Mouse (Mus musculus) frontal cortex, postnatal 25 days (tissue): ENCODE results near the gene Sox5.

Experiments
- DNase-seq, 2 experiments: peaks; one replicate each; pipeline ENCODE4 v3.0.0; 2022; ENCODE audit warnings: low spot score in 2 of 2

Sox5 gene

DNA sequence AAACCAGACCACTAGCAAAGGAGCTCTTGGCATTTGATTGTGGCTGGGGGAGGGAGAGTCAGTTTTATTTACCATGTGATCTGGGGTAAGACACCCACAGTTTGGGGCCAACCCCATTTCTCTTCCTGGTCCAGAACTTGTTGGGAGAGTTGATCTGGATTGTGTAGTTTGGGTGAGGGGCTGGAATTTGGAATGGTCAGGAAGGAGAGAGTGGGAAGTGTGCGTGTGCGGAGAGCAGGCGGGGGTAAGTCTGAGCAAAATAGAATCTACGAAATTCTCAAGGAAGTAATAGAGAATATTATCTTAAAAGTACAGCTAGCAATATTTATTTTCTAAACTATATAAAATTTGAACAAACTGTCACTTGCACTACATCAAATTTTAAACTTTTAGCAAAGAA lies 445.0 kb downstream of the Sox5 start:
- no peak for DNase-seq

DNA sequence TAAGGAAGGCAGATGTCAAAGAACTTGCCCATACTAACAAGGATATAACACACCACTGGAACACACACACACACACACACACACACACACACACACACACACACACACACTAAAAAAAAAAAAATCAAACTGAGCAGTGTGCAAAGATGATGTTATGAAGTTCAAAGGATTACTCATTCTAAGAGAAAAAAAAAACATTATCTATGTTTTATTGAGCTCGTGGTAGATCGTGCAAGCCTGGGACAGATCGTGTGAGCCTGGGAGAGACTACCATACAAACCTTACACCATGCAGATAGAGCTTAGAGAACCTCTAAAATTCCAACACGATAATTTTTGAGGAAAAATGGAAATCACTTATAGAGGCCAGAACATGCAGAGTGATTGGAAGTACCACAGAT lies 448.6 kb downstream of the Sox5 start:
- no peak for DNase-seq

DNA sequence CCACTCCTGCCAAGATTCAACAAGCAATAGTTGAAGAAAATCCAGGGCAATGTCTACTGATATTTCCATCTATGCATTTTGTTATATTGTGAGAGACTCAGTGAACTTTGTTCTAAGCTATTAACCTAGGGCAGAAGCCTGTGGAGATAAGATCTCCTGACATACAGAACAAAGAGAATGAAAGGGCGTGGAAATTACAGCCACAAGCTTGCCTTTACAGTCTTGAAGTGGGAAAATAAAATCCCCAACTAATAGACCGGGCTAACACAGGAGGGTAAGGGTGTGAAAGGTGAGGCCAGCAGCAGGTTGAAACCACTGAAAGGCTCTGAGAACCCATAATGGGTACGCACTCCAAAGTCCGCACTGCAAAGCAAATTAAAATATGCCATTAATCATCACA lies 449.8 kb downstream of the Sox5 start:
- no peak for DNase-seq

DNA sequence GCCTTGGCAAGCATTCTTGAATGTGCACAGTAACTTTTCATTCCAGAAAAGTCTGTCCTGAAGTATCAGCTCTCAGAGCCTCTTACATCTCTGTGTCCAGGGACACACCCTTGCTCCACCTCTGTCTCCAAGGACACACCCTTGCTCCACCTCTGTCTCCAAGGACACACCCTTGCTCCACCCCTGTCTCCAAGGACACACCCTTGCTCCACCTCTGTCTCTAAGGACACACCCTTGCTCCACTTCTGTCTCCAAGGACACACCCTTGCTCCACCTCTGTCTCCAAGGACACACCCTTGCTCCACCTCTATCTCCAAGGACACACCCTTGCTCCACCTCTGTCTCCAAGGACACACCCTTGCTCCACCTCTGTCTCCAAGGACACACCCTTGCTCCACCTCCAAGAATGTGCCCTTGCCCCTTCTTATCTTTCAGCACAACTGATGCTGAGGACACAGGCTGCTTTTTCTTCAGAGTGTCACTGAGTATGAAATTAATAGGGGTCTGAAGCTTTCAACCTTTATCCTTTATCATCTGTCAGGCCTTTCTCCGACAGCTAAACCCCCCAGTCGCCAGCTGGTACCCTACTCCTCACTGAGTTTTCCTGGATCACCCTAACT lies 452.4 kb downstream of the Sox5 start:
- DNase-seq, result no peak

DNA sequence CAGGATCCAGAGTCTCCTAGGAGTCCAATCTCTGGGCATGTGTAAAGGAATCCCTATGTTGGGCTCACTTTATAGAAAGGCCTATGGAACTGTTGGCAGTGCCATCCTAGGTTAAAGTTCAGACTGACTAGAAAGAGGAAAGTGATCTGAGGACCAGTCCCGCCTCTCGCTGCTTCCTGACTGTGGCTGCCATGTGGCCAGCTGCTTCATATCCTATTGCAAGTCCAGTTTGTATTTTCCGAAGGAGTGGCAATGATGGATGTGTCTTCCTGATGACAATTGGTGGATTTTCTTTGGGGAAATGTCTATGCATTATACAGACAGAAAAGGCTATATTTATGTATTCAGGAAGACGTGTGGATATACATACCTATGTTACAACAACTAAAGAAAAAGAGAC lies 453.0 kb downstream of the Sox5 start:
- DNase-seq, result no peak

DNA sequence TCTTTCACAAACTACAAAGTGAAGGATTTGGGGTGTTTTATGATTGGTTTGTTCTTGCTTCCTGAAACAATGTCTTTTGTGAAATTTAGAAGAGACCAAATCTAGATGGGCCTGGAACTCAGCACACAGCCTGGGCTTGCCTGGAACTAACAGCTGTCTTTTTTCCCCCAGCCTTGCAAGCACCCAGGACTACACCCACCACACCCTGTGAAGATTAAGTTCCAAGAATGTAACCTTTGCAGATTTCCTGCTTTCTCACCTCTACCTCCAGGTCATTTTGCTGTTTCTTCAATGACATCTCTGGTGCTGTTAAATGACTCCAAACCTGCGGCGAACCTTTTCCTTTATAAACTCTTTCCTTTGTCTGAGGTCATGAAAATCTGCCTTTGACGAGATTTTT lies 455.0 kb downstream of the Sox5 start:
- no peak for DNase-seq

DNA sequence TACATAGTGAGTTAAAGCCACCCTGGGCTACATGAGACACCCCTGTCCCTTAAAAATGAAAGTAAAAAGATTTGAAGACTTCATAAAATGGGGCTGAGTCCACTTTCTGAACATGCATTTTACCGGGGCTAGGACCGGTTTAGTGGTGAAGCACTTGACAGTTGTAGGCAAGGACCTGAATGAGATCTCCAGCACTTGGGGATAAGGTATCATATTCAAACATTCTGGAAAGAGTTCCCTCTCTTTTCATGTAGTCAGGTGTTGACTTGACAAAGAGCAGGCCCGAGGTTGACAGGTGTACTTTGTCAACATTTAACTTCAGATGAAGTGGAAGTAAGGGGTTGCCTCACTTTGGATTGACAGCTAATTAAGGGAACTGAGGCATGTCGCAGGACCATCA lies 458.4 kb downstream of the Sox5 start:
- DNase-seq, result no peak

DNA sequence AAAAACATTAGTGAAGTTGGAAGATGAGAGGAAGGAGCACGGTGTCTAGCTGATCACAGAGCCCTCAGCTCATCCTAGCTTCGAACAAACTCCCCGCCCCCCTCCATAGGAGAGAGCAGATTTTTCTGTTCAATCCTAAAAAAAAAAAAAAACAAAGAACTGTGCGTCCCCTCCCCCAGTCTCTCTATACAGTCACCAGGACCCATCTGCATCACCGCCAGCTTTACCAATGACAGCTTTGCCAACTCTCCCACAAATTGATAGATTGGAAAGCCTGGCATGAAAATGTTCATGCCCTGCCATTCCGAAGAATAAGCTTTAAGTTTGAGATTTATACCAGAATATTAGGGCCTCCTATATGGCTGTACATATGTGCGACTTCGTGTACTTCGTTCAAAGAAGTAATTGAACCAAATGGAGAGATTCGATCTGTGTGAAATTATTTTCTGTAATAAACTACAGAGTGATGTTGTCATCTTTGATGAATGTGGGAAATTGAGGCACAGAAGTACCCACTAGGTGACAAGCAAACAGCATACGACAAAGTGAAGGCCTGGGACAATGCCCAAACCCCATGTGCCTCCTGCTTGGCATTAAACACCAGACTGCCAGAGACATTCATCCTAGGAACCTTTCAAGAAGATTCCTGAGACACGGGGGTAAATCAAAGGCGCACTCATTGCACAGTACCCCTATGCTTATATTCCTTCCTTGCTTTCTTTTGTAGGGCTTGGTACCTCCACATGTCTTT lies 459.3 kb downstream of the Sox5 start:
- DNase-seq, result no peak

DNA sequence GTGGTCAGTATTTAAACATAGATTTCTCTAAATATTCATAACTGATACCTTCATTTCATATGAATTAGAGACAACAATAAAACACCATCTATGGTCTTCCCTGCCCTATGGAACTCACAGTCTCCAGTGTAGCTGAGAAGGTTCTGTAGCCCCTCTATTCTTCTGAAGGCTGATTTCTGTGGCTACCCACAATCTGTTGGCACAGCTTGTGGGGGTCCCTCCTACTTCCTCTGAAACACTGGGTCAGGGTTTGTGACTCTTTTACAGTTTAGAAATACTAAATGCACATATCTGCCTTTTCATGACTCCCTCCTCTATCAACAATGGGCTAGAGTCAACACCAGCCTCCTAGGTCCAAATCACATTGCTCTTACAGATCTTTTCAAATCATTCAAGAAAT lies 461.4 kb downstream of the Sox5 start:
- DNase-seq, result no peak

DNA sequence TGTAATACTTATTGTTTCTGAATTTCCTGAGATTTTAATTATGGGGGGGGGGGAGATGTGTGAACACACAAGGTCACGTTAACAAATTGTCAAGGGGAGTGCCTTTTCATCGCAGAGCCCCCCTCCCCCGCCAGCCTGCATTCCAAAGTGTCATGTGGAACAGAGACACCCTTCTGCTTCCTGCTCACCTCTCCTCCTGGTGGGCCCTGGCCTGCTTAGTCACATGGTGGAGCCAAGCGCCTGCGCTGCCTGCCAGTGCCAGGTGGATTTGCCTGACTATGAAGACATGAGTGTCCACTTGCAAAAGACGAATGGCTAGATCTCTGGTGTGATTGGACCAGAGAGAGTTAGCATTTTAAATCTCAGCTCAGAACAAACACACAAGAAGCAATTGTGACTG lies 462.1 kb downstream of the Sox5 start:
- no peak for DNase-seq

DNA sequence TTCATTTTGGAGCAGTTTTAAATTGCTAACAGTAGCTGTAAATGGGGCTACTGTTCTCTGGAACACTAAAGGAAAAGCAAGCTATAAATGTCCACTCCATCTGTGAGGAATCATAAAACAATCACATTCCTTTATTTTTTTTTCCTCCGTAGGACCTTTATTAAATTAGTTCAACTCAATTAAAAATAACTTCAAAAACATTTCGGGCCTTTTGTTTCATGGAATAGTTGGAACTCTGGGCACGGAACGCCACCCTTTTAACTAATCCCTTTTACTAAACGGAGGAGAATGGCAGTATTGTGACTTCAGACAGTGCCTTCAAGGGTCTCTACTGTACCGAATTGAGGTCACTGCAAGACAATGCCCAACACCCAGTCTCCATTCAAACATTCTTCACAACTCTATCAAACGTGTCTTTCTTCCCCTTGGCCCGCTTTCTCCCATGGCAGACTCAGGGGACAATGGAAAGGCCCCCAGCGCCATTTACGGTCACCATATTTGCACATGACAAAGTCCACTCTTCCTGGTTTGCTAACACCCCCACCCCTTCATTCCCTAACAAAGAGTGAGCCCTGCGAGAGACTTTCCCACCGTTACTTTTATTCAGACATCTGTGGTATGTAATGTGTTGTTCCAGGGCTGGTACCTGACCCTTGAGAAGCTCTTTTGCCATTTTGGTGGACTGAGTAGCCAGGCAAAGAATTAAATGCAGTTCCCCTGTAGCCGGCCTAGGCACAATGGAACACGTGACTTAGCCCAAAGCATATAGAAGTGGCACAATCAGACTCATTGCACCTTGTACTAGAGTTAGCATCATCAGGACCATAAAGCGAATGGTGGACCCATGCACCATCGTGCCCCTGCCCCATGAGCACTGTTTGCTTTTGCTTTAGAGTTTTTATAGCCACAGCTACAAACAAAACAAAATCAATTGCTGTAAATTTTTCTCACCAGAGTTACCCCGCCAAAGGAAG lies 468.7 kb downstream of the Sox5 start:
- DNase-seq, result no peak

DNA sequence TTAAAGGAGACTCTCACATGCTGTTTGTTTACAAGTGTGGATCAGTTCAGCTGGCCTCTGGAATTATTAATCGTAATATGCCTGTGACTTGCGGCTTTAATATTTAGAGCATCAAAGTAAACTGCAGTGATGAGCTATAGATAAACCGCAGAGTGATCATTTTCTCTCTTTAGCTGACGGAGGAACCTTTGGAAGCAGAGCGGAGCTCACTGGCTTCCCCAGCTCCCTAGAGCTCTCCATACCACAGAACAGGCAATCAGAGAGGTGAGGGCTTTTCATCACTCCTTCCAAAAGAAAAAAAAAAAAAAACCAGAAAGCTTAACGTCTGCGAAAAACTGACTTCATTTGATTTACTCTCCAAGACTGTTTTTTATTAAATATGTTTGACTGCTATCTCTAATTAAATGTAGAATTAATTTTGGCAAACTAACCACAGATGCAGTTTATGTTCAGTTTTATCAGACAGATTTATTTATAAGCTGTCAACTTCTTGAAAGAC lies 469.4 kb downstream of the Sox5 start:
- DNase-seq, result no peak

DNA sequence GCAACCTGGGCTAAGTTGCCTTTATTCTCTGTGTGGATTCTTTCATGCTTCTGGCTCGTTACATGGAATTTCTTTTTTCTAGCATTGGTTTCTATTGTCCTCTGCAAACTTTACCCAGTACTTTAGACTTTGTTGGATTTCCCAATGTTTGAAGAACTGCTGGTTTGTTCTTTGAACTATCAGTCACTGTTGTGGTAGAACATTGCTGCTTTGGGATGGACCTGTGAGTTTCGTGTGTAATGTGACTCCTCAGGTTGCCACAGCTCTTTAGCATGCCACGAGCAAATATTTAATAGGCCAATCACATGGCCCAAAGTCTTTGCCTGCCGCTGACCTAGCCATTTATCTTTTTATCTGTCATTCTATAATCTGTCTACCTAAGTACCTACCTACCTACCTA lies 470.0 kb downstream of the Sox5 start:
- DNase-seq, result no peak

DNA sequence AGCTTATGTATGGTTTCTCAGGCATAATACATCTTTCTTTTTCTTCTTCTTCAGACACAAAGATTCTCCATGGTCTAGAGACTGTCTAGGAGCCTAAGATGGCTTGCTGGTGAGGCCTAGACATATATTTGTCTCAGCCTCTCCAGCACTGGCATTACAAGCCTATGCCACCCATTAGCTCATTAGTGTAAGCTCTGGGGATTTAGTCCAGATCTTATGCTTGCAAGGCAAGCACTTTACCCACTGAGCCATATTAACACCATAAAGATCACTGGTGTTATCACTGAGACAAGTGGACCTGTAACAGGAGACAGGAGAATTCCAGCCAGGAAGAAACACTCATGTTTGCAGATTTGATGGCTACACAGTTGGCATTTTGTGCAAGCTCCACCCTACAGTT lies 472.6 kb downstream of the Sox5 start:
- DNase-seq, result no peak

DNA sequence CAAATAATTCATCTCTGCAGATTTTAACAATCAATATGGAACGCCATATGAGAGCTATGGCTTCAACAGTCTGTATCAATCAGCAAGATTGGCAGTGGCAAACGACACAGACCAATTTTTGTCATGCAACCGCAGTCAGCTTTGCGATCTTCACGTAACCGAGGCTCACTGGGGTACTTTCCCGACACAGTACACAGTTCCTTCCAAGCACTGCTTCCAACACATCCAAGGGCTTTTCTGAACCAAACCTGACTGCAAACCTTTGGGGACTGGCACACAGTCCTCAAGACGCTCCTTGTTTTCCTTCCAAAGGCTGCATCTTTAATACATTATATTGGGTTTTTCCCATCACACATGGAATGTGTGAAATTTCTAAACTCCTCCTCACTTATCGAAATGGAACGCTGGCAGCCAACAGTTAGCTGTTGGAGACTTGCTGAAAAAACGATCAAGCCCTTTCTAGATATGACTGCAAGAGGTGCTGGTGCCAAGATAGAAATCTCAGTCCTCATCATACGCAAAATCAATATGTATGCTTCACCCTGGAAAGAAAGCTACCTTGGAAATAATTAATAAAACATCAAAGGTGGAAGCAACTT lies 474.1 kb downstream of the Sox5 start:
- DNase-seq, result no peak

DNA sequence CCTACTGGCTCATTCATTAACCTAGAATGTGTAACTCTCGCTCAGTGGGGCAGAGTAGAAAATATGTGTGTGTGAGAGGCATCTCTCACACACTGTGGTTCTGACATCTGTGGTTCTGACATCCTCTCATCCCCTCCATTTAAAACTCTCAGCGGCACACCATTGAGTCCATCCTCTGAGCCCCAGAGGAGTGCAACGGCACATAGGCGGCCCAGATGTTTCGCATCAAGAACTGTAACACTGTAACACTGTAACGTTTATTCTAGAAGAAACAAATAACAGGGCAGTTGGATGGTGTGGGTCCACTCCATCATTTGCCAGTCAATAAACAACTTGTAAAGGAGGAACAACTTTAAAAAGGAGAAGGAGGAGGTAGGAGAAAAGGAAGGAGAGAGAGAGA lies 479.0 kb downstream of the Sox5 start:
- no peak for DNase-seq

DNA sequence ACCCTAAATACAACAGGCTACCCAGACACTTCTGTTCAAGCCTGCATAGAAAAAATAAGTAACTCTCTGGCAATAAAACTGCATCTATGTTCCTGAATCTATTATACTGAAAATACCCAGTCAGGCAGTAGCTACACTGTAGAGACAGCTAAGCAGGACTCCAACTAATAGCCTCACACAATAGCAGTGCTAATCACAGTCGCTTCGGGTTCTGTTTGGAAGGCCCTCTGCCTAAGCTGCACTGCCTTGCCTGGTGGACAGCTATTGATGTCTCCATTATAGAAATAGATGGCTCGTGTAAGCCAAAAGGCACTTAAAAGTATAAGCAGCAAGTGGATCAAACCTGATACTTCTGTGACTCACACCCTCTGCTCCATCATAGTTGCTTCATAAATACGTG lies 480.7 kb downstream of the Sox5 start:
- DNase-seq, result no peak

DNA sequence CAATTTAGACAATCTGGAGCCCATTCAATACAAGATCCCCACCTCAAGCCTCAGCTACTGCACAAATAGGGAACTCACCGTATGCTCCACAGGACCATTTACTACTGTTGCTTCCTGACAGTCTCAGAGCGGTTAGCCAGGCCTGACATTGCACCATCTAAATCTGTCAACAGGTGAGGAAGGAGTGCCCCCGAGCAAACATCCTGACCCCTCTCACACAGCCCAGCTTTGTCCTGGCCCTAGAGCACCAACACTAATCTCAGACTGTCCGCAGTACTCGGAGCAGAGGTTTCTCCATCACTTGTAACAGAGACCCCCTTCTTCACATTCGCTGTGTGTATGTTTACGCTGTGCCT lies 482.3 kb downstream of the Sox5 start:
- no peak for DNase-seq

DNA sequence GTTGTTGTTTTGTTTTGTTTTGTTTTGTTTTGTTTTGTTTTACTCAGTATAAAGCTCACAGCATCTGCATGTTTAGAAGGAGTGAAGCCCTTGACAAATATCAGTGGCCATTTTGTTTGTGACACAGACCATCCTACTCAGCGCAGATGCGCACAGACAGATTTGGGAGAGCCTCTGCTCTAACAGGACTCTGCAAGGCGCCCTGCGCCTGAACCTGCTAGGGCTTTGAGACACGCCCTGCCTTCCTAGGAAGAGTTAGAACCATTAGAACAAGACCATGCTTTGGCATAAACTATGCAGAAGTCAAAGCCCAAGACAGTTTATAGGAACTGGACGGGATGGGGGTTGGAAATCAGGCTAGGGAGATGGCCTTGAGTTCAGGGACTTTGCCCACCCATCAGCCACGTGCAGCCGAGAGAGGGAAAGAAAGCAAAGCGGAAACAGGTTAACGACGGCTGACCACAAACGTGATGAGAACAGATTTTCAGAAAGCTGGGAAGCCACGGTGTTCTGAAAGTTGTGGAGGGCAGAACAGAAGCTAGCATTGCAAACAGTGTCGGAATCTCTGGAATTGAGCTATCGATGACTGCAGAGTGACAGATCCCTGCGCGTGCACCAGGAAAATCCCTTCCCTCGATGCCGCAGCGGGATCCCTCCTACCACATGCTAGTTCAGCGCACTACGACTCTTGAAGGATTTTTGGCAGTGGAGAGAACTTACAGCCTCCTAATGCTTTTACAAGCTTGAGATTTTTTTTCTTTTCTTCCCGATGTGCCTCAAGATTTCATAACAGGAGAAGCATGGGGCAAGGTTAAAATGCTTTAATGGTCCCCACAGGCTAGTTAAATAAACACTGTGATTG lies 482.9 kb downstream of the Sox5 start:
- no peak for DNase-seq

DNA sequence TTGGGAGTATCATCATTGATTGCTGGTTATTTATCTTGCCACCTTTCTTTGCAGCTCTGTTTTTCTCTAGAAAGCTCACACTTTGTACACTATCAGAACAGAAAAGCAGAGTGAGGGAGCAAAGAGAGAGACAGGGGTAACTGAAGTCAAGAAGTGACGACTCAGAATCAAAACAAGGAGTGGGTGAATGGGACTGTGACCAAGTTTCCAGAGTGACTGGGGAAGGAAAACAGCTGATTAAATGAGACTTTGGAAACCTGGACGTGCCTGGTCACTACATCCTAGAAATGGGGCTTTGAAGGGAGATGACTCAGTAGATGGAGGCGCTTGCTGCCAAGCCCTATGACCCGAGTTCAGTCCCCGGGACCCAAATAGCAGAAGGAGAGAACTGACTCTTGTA lies 483.9 kb downstream of the Sox5 start:
- no peak for DNase-seq

DNA sequence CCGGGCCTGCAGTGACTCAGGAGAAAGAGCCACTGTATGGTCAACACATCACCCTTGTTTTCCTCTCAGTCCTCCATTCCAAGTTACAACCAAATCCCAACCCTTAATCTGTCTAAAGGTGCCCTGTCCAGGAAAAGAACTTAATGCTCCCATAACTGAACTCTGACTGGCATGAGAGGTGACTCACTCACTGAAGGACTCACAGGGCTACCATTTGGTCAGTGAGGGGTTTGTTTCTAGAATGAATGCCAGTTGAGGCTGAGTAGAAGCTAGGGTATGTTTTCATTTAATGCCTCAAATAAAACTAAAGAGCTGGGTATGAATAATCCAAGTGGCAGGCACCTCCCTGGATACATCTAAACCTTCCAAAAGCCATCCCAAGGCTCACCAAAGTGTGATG lies 484.6 kb downstream of the Sox5 start:
- DNase-seq, result no peak
